Mouse (Mus musculus): ENCODE results near the gene Aak1. TPM values are rescaled to one million over a fixed set of nuclear protein-coding genes. Genes with fewer than 3 reads are reported as not detected.

Gene Aak1
- total RNA-seq, 2 experiments from 2014 or later: 4.4 to 10.4 TPM

- no peak for ATAC-seq (replicated peaks; ENCODE audit: low FRiP score, poor library complexity, severe bottlenecking)
Measured at GRCm38 (mm10) chr6:86879314-86879713, 30.0 kb downstream of the Aak1 start.

GRCm38 (mm10) chr6:86884230-86884629, 34.9 kb downstream of the Aak1 start:
- 0 out of 2 replicates have a peak, but pooled peaks have one; percentile 24 for ATAC-seq (replicated peaks; ENCODE audit: low FRiP score, poor library complexity, severe bottlenecking)

DNA sequence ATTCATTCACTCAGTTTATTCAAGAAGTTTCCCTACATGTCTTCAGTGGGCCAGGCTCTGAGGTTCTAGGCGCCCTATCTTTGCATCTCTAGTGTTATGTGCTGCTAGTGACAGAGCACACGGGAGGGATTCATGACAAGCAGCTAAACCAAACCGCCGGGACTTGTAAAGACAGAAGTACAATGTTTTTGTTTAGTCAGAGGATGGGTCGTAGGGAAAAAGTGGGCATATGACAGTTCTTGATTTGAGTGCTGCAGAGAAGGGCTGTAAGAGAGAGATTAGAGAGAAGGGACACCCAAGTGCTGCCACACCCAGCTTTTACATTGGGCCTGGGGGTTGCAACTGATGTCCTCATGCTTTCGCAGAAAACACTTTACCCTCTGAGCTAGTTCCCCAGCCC, 35.4 kb downstream of the Aak1 start:
- ATAC-seq (replicated peaks; ENCODE audit: low FRiP score, poor library complexity, severe bottlenecking): peak; percentile 65

GRCm38 (mm10) chr6:86885816-86886529, 36.7 kb downstream of the Aak1 start:
- no peak for ATAC-seq (replicated peaks; ENCODE audit: low FRiP score, poor library complexity, severe bottlenecking)

- ATAC-seq (replicated peaks; ENCODE audit: low FRiP score, poor library complexity, severe bottlenecking): no peak
Measured at GRCm38 (mm10) chr6:86886803-86887202, 37.5 kb downstream of the Aak1 start.

GRCm38 (mm10) chr6:86897520-86897919, 48.2 kb downstream of the Aak1 start:
- ATAC-seq (replicated peaks; ENCODE audit: low FRiP score, poor library complexity, severe bottlenecking): no peak

- no peak for ATAC-seq (replicated peaks; ENCODE audit: low FRiP score, poor library complexity, severe bottlenecking)
Measured at GRCm38 (mm10) chr6:86899053-86899452, 49.7 kb downstream of the Aak1 start.

- no peak for ATAC-seq (replicated peaks; ENCODE audit: low FRiP score, poor library complexity, severe bottlenecking)
Measured at GRCm38 (mm10) chr6:86899965-86900364, 50.6 kb downstream of the Aak1 start.

DNA sequence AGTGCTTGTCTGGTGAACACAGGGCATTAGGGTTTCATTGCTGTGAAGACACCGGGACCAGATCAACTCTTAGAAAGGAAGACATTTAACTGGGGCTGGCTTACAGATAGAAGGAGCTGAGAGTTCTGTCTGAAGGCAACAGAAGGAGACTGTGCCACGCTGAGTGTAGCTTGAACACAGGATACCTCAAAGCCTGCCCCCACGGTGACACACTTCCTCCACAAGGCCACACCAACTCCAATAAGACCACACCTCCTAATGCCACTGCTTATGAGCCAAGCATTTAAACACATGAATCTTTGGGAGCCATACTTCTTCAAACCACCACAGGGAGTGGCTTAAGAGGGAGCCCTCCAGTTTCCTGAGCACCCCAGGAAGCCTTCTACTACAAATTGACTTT, 51.2 kb downstream of the Aak1 start:
- ATAC-seq (replicated peaks; ENCODE audit: low FRiP score, poor library complexity, severe bottlenecking): no peak

- no peak for ATAC-seq (replicated peaks; ENCODE audit: low FRiP score, poor library complexity, severe bottlenecking)
Measured at GRCm38 (mm10) chr6:86905500-86905899, 56.2 kb downstream of the Aak1 start.

- no peak for ATAC-seq (replicated peaks; ENCODE audit: low FRiP score, poor library complexity, severe bottlenecking)
Measured at GRCm38 (mm10) chr6:86907191-86907590, 57.9 kb downstream of the Aak1 start.

DNA sequence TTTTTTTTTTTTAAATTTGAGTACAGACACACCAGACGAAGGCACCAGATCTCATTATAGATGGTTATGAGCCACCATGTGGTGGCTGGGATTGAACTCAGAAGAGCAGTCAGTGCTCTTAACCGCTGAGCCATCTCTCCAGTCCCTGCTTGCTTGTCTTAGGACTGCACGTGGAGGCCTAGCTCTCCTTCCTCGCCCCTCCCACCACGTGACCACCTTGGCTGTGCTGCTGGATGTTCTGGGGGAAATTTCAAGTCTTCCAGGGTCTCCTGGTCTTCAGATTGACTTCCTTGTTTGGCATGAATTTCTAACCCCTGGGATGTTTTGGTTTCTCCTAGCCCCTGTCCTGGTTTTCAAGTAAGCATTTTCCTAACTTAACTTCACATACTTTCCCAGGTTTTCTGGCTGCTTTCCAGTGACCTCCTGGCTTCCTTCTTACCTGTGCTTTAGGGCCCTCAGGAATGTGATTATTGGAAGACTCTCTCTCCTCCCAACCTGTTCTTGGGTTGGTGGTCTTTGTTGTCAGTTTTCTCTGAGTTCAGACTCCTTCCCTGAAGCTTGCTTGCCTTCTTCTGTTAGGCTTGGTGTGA, 59.3 kb downstream of the Aak1 start:
- no peak for ATAC-seq (replicated peaks; ENCODE audit: low FRiP score, poor library complexity, severe bottlenecking)

DNA sequence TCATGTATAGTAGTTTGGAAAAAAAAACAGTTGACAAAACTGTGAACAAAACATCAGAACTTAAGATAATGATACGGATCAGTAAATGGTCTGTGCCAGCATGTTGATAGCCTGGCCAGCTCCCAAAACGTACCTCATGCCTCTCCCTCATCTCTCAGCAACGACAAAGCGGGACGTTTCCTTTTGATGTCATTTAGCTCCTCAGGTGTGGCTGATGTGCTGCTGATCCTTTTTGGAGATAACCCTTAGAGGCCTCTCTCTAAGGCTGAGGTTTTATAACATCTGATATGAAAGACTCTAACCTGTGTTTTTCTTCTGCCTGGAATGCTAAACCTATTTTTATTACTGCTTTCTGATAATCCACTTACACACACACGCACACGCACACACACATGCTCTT, 60.6 kb downstream of the Aak1 start:
- no peak for ATAC-seq (replicated peaks; ENCODE audit: low FRiP score, poor library complexity, severe bottlenecking)

DNA sequence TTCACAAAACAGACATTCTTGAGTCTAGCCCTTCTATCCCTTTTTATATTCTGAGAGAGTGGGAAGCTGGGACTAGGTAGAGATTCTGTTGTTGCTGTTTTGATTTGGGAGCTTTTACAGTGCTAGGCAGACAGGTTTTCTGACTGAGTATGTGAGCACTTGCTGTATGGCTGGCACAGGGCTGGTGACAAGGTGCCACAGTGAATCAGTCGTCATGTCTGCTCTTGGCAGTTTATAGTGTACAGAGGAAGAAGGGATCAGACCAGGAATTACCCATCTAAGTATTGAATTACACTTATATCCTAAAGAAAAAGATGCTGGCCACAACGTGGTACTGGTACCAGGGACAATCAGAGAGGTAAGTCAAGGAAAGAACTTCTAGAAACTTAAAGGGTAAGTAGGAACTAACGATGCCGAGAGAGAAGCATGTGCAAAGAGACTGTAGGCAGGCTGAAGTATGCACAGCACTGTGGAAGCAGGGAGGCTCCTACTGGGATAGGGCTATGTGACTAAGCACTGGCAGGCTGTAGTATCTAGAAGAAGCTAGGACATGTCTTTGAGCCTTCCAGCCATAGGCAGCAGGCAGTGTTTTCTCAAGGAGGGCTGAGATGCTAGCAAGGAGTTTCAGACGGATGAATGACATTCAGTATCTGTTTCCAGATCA, 67.0 kb downstream of the Aak1 start:
- ATAC-seq (replicated peaks; ENCODE audit: low FRiP score, poor library complexity, severe bottlenecking): no peak

DNA sequence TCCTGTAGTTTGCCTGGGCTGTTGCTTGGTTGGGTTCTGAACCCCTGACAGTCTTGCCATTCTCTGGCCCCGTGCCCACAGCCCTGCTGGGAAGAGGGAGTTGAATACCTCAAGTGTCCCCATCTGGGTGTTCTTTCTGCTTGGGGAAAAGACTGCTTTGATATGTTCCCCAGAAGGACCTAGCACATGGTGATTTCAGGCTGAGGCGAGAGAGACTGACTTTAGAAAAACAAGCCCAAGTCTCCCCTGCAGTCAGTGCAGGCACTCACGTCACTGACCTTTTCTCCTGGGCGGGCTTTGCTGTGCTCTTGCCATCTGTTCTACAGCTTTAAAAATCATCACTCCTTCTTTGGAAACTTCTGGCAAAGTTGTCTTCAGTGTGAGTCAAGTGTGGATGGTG, 67.9 kb downstream of the Aak1 start:
- no peak for ATAC-seq (replicated peaks; ENCODE audit: low FRiP score, poor library complexity, severe bottlenecking)

- ATAC-seq (replicated peaks; ENCODE audit: low FRiP score, poor library complexity, severe bottlenecking): no peak
Measured at GRCm38 (mm10) chr6:86918058-86918835, 68.9 kb downstream of the Aak1 start.

DNA sequence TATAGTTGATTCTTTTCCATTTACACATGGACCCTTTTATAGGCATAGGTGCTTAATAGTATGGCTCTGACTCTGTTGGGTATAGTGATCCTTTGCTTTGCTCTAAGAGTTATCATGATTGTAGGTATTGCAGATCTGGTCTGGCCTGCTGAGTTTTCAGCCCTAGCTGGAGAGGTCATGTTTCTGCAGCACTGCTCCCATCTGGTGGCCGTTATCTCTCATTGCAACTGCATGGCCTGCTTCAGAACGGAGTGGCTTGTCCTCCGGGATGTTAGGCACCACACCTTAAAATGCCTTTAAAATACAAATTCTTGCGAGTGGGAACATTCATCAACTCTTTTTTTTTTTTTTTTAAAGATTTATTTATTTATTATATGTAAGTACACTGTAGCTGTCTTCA, 72.6 kb downstream of the Aak1 start:
- peak; percentile 81 for ATAC-seq (replicated peaks; ENCODE audit: low FRiP score, poor library complexity, severe bottlenecking)

- ATAC-seq (replicated peaks; ENCODE audit: low FRiP score, poor library complexity, severe bottlenecking): no peak
Measured at GRCm38 (mm10) chr6:86924746-86925145, 75.4 kb downstream of the Aak1 start.

GRCm38 (mm10) chr6:86934541-86934940, 85.2 kb downstream of the Aak1 start:
- ATAC-seq (replicated peaks; ENCODE audit: low FRiP score, poor library complexity, severe bottlenecking): no peak

DNA sequence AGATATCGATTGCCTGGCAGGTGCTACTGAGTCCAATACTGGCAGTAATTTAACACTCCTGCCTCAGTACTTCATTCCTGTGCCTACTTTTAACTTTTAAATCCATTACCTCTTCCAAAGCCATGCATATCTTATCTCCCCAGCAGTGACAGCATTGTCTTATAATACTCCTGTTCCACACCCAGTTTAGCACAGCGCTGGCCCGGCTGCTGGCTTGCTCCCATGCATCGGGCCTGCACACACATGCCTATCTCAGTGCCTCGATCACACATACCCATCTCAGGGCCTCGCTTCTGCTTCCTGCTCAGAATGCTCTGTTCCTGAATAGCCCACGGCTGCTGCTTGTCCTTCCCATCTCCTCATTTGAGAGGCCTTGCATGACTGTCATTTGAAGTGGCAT, 90.5 kb downstream of the Aak1 start:
- ATAC-seq (replicated peaks; ENCODE audit: low FRiP score, poor library complexity, severe bottlenecking): no peak
